Mouse (Mus musculus) liver, postnatal 0 days (tissue): ENCODE results near the gene Mamstr. TPM values are rescaled to one million over a fixed set of nuclear protein-coding genes. Genes with fewer than 3 reads are reported as not detected.
"Not testable (repeated sequence)": the region's sequence is repeated elsewhere in the genome, so short reads cannot be mapped to it uniquely, and the experiment has no call there.

ENCODE experiments used
- ATAC-seq: fragments of 200-750 bp; cut with Nextera tagmentation; 2 replicates; pipeline ENCODE4 v1.8.0; 2017; ENCODE audit warnings: mild to moderate bottlenecking, moderate library complexity
- DNase-seq: peaks from one replicate; pipeline ENCODE4 v3.0.0-alpha.2; 2016
- H3K27ac ChIP-seq: fragments of 300-500 bp; sonication (generic); 2 replicates; pipeline ENCODE4 v1.5.1; 2014; ENCODE audit warnings: antibody characterized with exemption, moderate library complexity, mild to moderate bottlenecking, low read depth
- H3K27me3 ChIP-seq: fragments of 300-500 bp; sonication (generic); 2 replicates; pipeline ENCODE4 v1.6.1; 2014; ENCODE audit warnings: low read length, control low read depth, mixed read lengths; ENCODE audit not compliant: insufficient read depth
- H3K36me3 ChIP-seq: fragments of 300-500 bp; sonication (generic); replicated peaks from 2 replicates; pipeline ENCODE4 v1.6.1; 2014; ENCODE audit warnings: mild to moderate bottlenecking, control low read depth, low read length, moderate library complexity, mixed read lengths; ENCODE audit not compliant: insufficient read depth
- H3K4me1 ChIP-seq: fragments of 300-500 bp; sonication (generic); 2 replicates; pipeline ENCODE4 v1.6.1; 2014; ENCODE audit warnings: antibody characterized with exemption, mild to moderate bottlenecking, control low read depth; ENCODE audit not compliant: insufficient read depth
- H3K4me2 ChIP-seq: fragments of 300-500 bp; sonication (generic); 2 replicates; pipeline ENCODE4 v1.6.1; 2014; ENCODE audit warnings: low read depth, mild to moderate bottlenecking, low read length, moderate library complexity, mixed read lengths
- H3K4me3 ChIP-seq: fragments of 300-500 bp; sonication (generic); 2 replicates; pipeline ENCODE4 v1.5.1; 2014; ENCODE audit warnings: low read depth, low read length
- H3K9ac ChIP-seq: fragments of 300-500 bp; sonication (generic); replicated peaks from 2 replicates; pipeline ENCODE4 v1.6.1; 2014; ENCODE audit warnings: mild to moderate bottlenecking, moderate library complexity
- H3K9me3 ChIP-seq: fragments of 300-500 bp; sonication (generic); 2 replicates; pipeline ENCODE4 v1.6.1; 2016; ENCODE audit warnings: mild to moderate bottlenecking, control low read depth, low read length, mixed read lengths
- CTCF ChIP-seq: sonication (generic); IDR thresholded peaks from 2 replicates; pipeline ENCODE4 v1.5.1; 2016; ENCODE audit warnings: antibody characterized with exemption, low read depth
- EP300 ChIP-seq: IDR thresholded peaks from 2 replicates; pipeline ENCODE4 v1.6.1; 2016; ENCODE audit warnings: antibody characterized with exemption, low read depth, mild to moderate bottlenecking
- WGBS: fragments of 180-500 bp; shearing (Covaris S2); extraction: QIAGEN DNeasy Blood & Tissue Kit; methylation state at CpG from one replicate; pipeline ENCODE4 v1.1.7; 2014; ENCODE audit not compliant: insufficient replicate concordance; 5-methylcytosine and 5-hydroxymethylcytosine counted together
- polyA plus RNA-seq: library from polyadenylated mRNA; unstranded; fragments of >200 nt; fragmentation: Nextera tagmentation; extraction: Ambion mirVana; gene quantifications from 2 replicates; pipeline ENCODE4 v1.2.1, GENCODE M21; 2015

The Mamstr gene
- polyA plus RNA-seq, 1 experiment from 2014 or later: 0.31 TPM

DNA sequence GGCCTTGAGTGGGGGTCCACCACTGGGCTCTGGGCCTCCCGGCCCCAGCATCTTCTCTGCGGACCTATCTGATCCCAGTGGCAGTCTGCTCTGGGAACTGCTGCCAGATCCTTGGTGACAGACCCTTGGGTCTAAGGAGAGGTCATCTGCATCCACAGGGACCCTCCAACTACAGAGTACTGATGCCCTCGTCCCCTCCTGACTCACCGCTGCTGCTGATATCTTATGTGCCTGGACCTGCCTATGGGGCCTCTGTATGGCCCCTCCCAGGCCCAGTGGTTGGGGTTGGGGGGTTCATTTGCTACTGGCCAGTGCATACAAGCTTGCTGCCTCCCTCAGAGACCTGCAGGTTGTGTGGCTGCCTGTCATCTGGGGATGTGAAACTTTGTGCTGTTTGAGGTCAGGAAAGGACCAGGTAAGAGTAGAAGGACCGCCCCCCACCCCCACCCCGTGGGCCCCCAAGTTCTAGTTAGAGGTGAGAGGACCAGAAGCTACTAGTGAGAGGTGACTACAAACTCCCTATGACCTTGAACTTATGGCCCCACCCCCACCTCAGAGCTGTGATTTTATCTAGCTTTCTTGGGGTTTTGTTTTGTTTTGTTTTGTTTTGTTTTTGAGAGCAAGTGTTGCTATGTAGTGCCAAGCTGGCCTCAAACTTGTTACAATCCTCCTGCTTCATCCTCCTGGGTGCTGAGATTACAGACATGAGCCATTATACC lies 5.3 kb downstream of the Mamstr start:
- Histone ChIP-seq H3K36me3 (no peaks in the 10 kb centered on the region), H3K4me2 (no peak overlapping the region), H3K4me3 (no peak overlapping the region), H3K9me3 (no peaks in the 10 kb centered on the region), H3K27ac (no peak overlapping the region), H3K4me1 (peaks cover 9% of the 10 kb centered on the region; the same call in 1 of the 2 replicates), H3K27me3 (peaks cover 10% of the 10 kb centered on the region; the same call in 1 of the 2 replicates), H3K9ac (no peak overlapping the region)
- DNase-seq (no peak), ATAC-seq (no peak)
- TF ChIP-seq CTCF (no peak), EP300 (no peak)
- 60% methylated on average over 6 of the region's 6 CpGs for WGBS

GRCm38 (mm10) chr7:45645591-45645971 lies 5.8 kb downstream of the Mamstr start:
- TF ChIP-seq EP300 (no peak), CTCF (no peak)
- Histone ChIP-seq H3K4me2 (no peak overlapping the region), H3K36me3 (no peaks in the 10 kb centered on the region), H3K27me3 (peaks cover 10% of the 10 kb centered on the region; the same call in 1 of the 2 replicates), H3K9ac (no peak overlapping the region), H3K4me3 (no peak overlapping the region), H3K9me3 (no peaks in the 10 kb centered on the region), H3K27ac (no peak overlapping the region), H3K4me1 (peaks cover 9% of the 10 kb centered on the region; the same call in 1 of the 2 replicates)
- DNase-seq (no peak), ATAC-seq (no peak)
- 81% methylated on average over 7 of the region's 7 CpGs for WGBS

GRCm38 (mm10) chr7:45646671-45647070 lies 6.9 kb downstream of the Mamstr start:
- H3K4me3 ChIP-seq: no peak overlapping the region
- no peak overlapping the region for H3K4me2 ChIP-seq
- DNase-seq: no peak
- H3K9me3 ChIP-seq: no peaks in the 10 kb centered on the region
- no peaks in the 10 kb centered on the region for H3K36me3 ChIP-seq
- ATAC-seq: no peak
- peaks cover 10% of the 10 kb centered on the region; the same call in 1 of the 2 replicates for H3K27me3 ChIP-seq
- no peak for TF ChIP-seq EP300
- TF ChIP-seq CTCF: no peak
- H3K27ac ChIP-seq: no peak overlapping the region
- 68% methylated on average over 4 of the region's 4 CpGs for WGBS
- no peak overlapping the region for H3K9ac ChIP-seq
- H3K4me1 ChIP-seq: peaks cover 9% of the 10 kb centered on the region; the same call in 1 of the 2 replicates

DNA sequence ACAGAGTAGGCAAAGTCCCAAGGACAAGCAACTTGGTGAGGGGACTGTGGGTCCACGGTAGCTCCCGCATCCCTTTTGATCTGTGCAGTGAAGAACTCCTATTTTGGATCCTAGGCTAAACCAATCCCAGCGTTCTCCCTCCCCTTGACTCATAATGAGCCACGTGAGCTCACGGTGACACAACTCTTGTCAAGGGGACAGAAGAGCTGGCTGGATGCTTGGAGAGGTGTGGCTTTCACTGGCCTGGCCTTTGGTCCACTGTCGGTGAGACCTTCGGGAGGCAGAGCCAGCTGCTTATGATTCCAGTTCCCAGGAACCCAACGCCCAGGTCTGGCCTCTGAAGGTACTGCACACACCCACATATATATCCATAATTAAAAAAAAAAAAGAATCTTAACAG lies 9.6 kb downstream of the Mamstr start:
- Histone ChIP-seq H3K9ac (no peak overlapping the region), H3K9me3 (no peaks in the 10 kb centered on the region), H3K36me3 (no peaks in the 10 kb centered on the region), H3K4me3 (no peak overlapping the region), H3K27me3 (0 out of 2 replicates have a peak, but pooled peaks cover 6% of the 10 kb centered on the region), H3K4me1 (no peaks in the 10 kb centered on the region), H3K4me2 (no peak overlapping the region), H3K27ac (no peak overlapping the region)
- 65% methylated on average over 8 of the region's 8 CpGs for WGBS
- no peak for ATAC-seq
- DNase-seq: no peak
- no peak for TF ChIP-seq EP300
- no peak for TF ChIP-seq CTCF

DNA sequence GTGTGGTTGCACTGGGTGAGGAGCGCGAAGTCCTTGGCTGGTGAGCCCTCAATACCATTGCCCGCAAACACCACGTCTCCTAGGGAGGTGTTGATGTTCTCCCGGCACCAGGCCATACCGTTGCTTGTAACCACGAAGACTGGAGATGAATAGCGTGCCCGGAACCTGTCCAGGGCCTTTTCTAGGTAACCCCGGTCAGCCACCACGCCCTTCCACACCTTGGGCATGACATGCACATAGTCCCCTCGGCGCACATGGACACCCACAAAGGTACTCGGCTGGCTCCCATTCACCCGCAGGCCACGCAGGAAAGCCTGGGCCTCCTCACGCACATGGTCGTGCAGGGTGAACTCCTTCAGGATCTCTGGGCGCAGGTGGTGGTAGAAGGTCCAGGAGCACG lies 10.7 kb downstream of the Mamstr start:
- not testable (repeated sequence) for ATAC-seq, H3K27me3 ChIP-seq, H3K36me3 ChIP-seq, H3K27ac ChIP-seq, H3K9ac ChIP-seq, H3K4me2 ChIP-seq, H3K4me1 ChIP-seq, H3K9me3 ChIP-seq, H3K4me3 ChIP-seq, DNase-seq
- WGBS: 86% methylated on average over 18 of the region's 20 CpGs

GRCm38 (mm10) chr7:45654424-45655047 lies 14.8 kb downstream of the Mamstr start:
- 39% methylated on average over 17 of the region's 17 CpGs for WGBS
- H3K9me3 ChIP-seq: no peaks in the 10 kb centered on the region
- TF ChIP-seq CTCF (no peak), EP300 (no peak)
- no peak overlapping the region for H3K27ac ChIP-seq
- ATAC-seq: peak; percentile 25; the same call in 1 of the 2 replicates
- no peaks in the 10 kb centered on the region for H3K36me3 ChIP-seq
- peak overlapping the region; percentile 39 for H3K4me2 ChIP-seq
- no peaks in the 10 kb centered on the region for H3K4me1 ChIP-seq
- no peak for DNase-seq
- H3K4me3 ChIP-seq: no peak overlapping the region
- H3K9ac ChIP-seq: no peak overlapping the region
- 0 out of 2 replicates have a peak, but pooled peaks cover 3% of the 10 kb centered on the region for H3K27me3 ChIP-seq
